Mouse (Mus musculus): ENCODE measurements around the gene Dhx58. TPM values are rescaled to one million over a fixed set of nuclear protein-coding genes. Genes with fewer than 3 reads are reported as not detected.
A peak's percentile ranks its signal among the peaks of the same experiment; 100 is the strongest.

Gene Dhx58
- polyA plus RNA-seq, 1 experiment = 15.1 TPM

DNA sequence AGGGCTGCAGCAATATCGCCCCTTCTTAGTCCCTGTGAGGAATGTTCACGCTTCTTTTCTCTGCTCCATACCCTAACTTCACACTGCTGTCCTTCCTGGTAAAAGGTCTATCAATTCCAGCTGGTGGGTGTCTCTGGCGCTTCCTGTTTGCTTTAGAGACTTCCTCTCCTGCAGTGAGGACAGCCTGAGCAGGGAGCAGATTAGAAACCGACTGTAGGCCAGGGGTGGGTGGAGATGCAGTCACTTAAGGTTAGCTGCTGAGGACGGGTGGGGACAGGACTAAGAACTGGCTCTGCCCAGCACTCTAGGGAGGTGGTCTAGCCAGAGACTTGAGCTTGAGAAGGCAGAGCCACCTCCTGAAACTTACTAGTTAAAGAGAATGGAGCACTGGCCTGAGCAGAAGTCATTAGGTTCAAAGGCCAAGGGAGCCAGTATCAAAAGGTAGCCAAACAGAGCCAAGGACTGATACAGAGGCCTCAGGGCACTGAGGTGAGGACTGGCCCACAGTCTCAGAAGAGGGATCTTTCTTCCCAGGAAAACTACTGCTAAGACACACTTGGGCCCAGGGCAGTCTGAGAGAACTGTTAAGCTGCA is 20.9 kb upstream of the Dhx58 start:
- no peak overlapping the region for H3K4me3 ChIP-seq (ENCODE audit: extremely low read depth, insufficient read depth, insufficient read length)
- WGBS = 27% methylated on average over 5 of the region's 5 CpGs
- H3K36me3 ChIP-seq (ENCODE audit: control insufficient read depth, insufficient read depth, low read length) = peaks cover 9% of the 10 kb centered on the region
- peak overlapping the region; percentile 12; the same call in 1 of the 2 replicates for H3K27ac ChIP-seq (ENCODE audit: insufficient read depth, low read length)
- H3K27me3 ChIP-seq (ENCODE audit: control insufficient read depth, insufficient read depth, low read length) = no peaks in the 10 kb centered on the region
- TF ChIP-seq CTCF (IDR thresholded peaks at IDR 0.05; ENCODE audit: extremely low read depth, insufficient read depth, insufficient read length, insufficient replicate concordance) (no peak), POLR2A (IDR thresholded peaks at IDR 0.05; ENCODE audit: low read depth, low read length) (no peak)
- peaks cover 32% of the 10 kb centered on the region for H3K4me1 ChIP-seq (ENCODE audit: control insufficient read depth, insufficient read depth, insufficient read length)
- no peak for DNase-seq (ENCODE audit: low read depth in 1 of 2, low spot score in 2 of 2)

DNA sequence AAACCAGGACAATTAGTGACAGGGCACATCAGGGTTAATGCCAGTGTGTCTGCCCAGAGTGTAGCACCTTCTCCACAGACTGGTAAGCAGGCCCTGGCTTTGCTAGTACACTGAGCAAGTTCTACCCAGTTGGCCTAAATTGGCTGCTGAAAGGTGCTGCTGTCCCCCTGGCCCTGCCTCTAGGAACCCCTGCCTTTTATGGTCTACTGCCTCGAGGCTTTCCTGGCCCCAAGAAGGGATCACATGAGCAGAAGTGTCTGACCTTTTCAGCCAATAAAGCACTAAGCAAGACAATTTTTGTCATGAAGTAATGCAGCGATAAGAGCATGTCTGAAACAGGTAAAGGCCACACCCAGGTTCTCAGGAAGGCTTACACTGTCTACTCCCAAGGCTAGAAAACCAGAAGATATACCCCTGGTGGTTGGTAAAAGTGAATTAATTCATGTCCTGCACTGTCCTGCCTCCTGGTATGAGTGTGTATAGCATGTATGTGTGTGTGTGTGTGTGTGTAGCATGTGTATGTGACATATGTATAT is 18.5 kb upstream of the Dhx58 start:
- 38% methylated on average over 2 of the region's 2 CpGs for WGBS
- Histone ChIP-seq H3K27me3 (ENCODE audit: control insufficient read depth, insufficient read depth, low read length) (no peaks in the 10 kb centered on the region), H3K4me1 (ENCODE audit: control insufficient read depth, insufficient read depth, insufficient read length) (peaks cover 30% of the 10 kb centered on the region), H3K36me3 (ENCODE audit: control insufficient read depth, insufficient read depth, low read length) (peaks cover 21% of the 10 kb centered on the region), H3K4me3 (ENCODE audit: extremely low read depth, insufficient read depth, insufficient read length) (no peak overlapping the region), H3K27ac (ENCODE audit: insufficient read depth, low read length) (peak overlapping the region; percentile 33; the same call in 1 of the 2 replicates)
- DNase-seq (ENCODE audit: low read depth in 1 of 2, low spot score in 2 of 2) = no peak
- TF ChIP-seq POLR2A (IDR thresholded peaks at IDR 0.05; ENCODE audit: low read depth, low read length) (no peak), CTCF (IDR thresholded peaks at IDR 0.05; ENCODE audit: extremely low read depth, insufficient read depth, insufficient read length, insufficient replicate concordance) (no peak)

DNA sequence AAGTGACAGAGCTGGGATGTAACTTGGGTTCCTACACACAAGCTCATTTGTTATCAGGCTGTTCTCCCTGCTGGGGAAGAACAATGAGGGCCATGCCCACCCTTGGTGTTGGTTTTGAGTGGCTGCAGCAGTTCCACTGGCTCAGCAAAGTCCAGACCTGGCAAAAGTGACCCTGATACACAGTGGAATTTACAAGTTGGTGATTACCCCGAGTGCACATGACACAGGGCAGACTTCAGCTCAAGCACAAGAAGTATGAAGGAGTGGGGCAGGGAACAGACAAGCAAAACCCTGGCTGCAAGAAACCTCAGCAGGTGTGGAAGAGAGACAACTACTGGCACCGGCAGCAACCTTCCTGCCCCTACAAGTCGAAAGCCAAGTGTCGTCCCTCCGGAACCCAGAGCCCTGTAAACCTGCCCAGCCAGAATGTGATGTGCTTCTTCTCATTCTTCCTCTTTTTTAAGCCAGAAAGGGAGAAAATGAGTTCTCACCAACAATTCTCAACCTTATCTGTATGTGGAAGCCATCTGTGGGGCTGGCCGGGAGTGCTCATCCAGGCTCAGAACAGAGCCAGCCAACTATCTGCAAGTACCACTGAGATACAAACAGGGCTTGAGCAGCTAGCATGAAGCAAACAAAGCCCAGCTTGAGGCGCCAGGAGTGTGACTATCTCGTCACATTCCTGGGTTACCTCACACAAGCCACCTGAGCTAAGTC is 17.9 kb upstream of the Dhx58 start:
- DNase-seq (ENCODE audit: low read depth in 1 of 2, low spot score in 2 of 2) = no peak
- peaks cover 26% of the 10 kb centered on the region for H3K36me3 ChIP-seq (ENCODE audit: control insufficient read depth, insufficient read depth, low read length)
- H3K27ac ChIP-seq (ENCODE audit: insufficient read depth, low read length) = peak overlapping the region; percentile 33
- no peak for TF ChIP-seq CTCF (IDR thresholded peaks at IDR 0.05; ENCODE audit: extremely low read depth, insufficient read depth, insufficient read length, insufficient replicate concordance)
- TF ChIP-seq POLR2A (IDR thresholded peaks at IDR 0.05; ENCODE audit: low read depth, low read length) = no peak
- no peak overlapping the region for H3K4me3 ChIP-seq (ENCODE audit: extremely low read depth, insufficient read depth, insufficient read length)
- 32% methylated on average over 8 of the region's 8 CpGs for WGBS
- H3K4me1 ChIP-seq (ENCODE audit: control insufficient read depth, insufficient read depth, insufficient read length) = peaks cover 30% of the 10 kb centered on the region
- H3K27me3 ChIP-seq (ENCODE audit: control insufficient read depth, insufficient read depth, low read length) = no peaks in the 10 kb centered on the region

DNA sequence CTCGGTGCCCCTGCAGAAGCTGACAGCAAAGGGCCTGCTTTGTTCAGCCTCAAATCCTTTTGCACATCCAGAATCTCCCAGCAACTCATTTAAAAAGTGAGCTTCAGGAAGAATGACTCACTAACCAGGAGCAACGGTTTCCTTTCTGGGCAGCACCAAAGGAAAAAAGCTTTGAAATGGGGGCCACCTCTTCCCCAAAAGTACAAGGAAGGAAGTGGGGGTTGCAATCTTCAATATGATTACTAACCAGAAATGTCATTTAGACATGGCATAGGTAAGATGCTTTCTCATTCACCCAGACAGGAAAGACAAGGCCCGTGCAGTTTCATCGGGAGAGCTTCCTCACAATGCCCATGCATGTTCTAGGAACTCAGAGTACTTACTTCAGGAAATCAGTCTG is 17.2 kb upstream of the Dhx58 start:
- H3K36me3 ChIP-seq (ENCODE audit: control insufficient read depth, insufficient read depth, low read length) = peaks cover 29% of the 10 kb centered on the region
- no peak for DNase-seq (ENCODE audit: low read depth in 1 of 2, low spot score in 2 of 2)
- peaks cover 30% of the 10 kb centered on the region for H3K4me1 ChIP-seq (ENCODE audit: control insufficient read depth, insufficient read depth, insufficient read length)
- TF ChIP-seq CTCF (IDR thresholded peaks at IDR 0.05; ENCODE audit: extremely low read depth, insufficient read depth, insufficient read length, insufficient replicate concordance) (no peak), POLR2A (IDR thresholded peaks at IDR 0.05; ENCODE audit: low read depth, low read length) (no peak)
- H3K27me3 ChIP-seq (ENCODE audit: control insufficient read depth, insufficient read depth, low read length) = no peaks in the 10 kb centered on the region
- peak overlapping the region; percentile 5 for H3K27ac ChIP-seq (ENCODE audit: insufficient read depth, low read length)
- 14% methylated on average over 4 of the region's 4 CpGs for WGBS
- H3K4me3 ChIP-seq (ENCODE audit: extremely low read depth, insufficient read depth, insufficient read length) = no peak overlapping the region

DNA sequence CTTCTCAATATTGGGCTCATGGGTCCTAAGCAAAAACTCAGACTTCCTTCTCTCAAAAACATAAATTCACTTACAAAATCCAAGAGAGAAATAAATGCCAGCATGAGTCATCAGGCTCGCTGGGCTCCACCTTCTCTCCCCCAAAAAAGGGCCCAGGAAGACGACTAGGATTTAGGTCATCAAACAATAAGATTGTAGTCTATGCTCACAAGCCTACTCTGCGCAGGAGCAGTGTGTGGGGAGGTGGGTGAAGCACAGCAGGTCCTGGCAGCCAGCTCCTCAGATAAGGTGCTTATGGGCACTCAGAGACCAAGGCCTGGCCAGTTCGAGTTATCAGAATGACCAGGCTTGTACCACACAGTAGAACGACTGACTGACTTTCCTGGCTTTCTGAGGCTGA is 16.3 kb upstream of the Dhx58 start:
- no peak overlapping the region for H3K4me3 ChIP-seq (ENCODE audit: extremely low read depth, insufficient read depth, insufficient read length)
- no peaks in the 10 kb centered on the region for H3K27me3 ChIP-seq (ENCODE audit: control insufficient read depth, insufficient read depth, low read length)
- WGBS = 55% methylated on average over 5 of the region's 5 CpGs
- peaks cover 38% of the 10 kb centered on the region for H3K36me3 ChIP-seq (ENCODE audit: control insufficient read depth, insufficient read depth, low read length)
- H3K4me1 ChIP-seq (ENCODE audit: control insufficient read depth, insufficient read depth, insufficient read length) = peaks cover 26% of the 10 kb centered on the region
- TF ChIP-seq CTCF (IDR thresholded peaks at IDR 0.05; ENCODE audit: extremely low read depth, insufficient read depth, insufficient read length, insufficient replicate concordance) (no peak), POLR2A (IDR thresholded peaks at IDR 0.05; ENCODE audit: low read depth, low read length) (no peak)
- H3K27ac ChIP-seq (ENCODE audit: insufficient read depth, low read length) = no peak overlapping the region; the same call in 1 of the 2 replicates
- no peak for DNase-seq (ENCODE audit: low read depth in 1 of 2, low spot score in 2 of 2)

DNA sequence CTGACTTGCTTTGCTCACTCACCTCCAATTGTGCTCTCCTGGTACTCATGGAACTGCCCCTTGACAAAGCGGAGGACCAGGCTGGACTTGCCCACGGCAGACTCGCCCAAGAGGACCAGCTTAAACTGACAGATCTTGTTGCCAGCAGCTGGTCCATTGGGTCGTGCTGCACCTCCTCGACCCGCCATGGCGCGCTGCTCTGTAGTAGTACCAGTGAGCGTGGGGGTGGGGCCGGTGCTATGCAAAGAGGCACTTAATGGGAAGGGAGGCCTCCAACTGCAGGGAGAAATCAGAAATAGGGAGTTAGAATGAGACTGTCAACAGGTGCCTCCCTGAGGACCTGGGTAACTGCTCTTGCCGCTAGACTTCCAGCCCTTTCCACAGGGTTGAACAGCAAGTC is 15.8 kb upstream of the Dhx58 start:
- Histone ChIP-seq H3K27ac (ENCODE audit: insufficient read depth, low read length) (no peak overlapping the region), H3K4me3 (ENCODE audit: extremely low read depth, insufficient read depth, insufficient read length) (no peak overlapping the region), H3K36me3 (ENCODE audit: control insufficient read depth, insufficient read depth, low read length) (peaks cover 39% of the 10 kb centered on the region), H3K27me3 (ENCODE audit: control insufficient read depth, insufficient read depth, low read length) (no peaks in the 10 kb centered on the region), H3K4me1 (ENCODE audit: control insufficient read depth, insufficient read depth, insufficient read length) (peaks cover 22% of the 10 kb centered on the region)
- no peak for DNase-seq (ENCODE audit: low read depth in 1 of 2, low spot score in 2 of 2)
- whole genome bisulfite sequencing = 84% methylated on average over 11 of the region's 11 CpGs
- TF ChIP-seq POLR2A (IDR thresholded peaks at IDR 0.05; ENCODE audit: low read depth, low read length) = no peak
- TF ChIP-seq CTCF (IDR thresholded peaks at IDR 0.05; ENCODE audit: extremely low read depth, insufficient read depth, insufficient read length, insufficient replicate concordance) = no peak

DNA sequence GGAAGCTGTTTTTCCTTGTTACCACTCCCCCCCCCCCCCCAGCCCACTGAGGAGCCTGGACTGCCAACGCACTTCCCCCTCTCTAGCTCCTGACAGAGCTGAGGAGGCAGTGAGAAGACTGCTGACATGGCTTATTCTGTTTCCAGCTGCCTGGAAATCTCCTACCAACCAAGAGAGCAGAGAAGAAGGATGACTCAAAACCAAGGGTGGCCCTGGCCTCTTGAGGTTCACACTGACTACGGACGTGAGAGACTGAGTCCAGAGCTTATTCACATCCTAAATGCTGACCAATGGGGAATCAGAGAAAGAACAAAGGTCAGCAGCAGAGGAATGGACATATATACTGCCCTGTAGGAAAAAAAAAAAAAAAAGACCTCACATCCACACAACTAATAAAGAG is 15.2 kb upstream of the Dhx58 start:
- 77% methylated on average over 3 of the region's 3 CpGs for WGBS
- no peak for DNase-seq (ENCODE audit: low read depth in 1 of 2, low spot score in 2 of 2)
- peaks cover 20% of the 10 kb centered on the region for H3K4me1 ChIP-seq (ENCODE audit: control insufficient read depth, insufficient read depth, insufficient read length)
- H3K36me3 ChIP-seq (ENCODE audit: control insufficient read depth, insufficient read depth, low read length) = peaks cover 39% of the 10 kb centered on the region
- no peak overlapping the region for H3K27ac ChIP-seq (ENCODE audit: insufficient read depth, low read length)
- TF ChIP-seq POLR2A (IDR thresholded peaks at IDR 0.05; ENCODE audit: low read depth, low read length) = no peak
- no peaks in the 10 kb centered on the region for H3K27me3 ChIP-seq (ENCODE audit: control insufficient read depth, insufficient read depth, low read length)
- H3K4me3 ChIP-seq (ENCODE audit: extremely low read depth, insufficient read depth, insufficient read length) = no peak overlapping the region

Data from spleen, adult 2 months (tissue).